Mouse (Mus musculus): ENCODE results near the gene Nrn1.

DNA sequence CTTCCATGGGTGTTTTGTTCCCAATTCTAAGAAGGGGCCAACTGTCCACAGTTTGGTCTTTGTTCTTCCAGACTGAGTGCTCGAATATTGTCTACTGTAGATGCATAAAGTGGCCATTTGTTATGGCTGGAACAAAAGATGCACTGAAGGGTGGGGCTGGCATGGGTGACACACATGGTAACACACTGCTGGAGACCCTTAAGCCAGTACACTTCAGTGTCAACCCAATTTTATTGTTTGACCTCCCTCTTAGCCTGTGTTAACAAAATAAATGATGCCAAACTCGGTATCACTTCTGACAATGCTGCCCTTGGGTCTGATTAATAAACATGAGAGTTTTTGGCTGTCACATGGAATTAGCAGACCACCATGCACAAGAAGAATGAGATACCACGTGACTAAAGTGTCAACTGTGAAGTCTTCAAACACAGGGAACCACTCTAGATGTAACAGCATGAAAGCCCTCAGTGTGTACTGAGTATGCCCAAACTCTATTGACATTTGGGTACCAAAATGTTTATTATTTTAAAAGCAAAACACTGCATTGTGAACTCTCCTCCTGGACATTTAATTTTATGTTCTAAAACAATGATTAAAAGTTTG is 27.7 kb downstream of the Nrn1 start:
- TF ChIP-seq CTCF (conservative IDR thresholded peaks at IDR 0.05; ENCODE audit: insufficient read depth, insufficient read length, low read depth, low read length) (no peak), POLR2A (IDR thresholded peaks at IDR 0.05; ENCODE audit: low read depth, low read length) (no peak)

All from kidney, adult 2 months (tissue).